Mouse (Mus musculus) midbrain, embryonic 15.5 days (tissue): ENCODE results near the gene Uxs1. TPM values are rescaled to one million over a fixed set of nuclear protein-coding genes. Genes with fewer than 3 reads are reported as not detected.

ENCODE experiments used
- ATAC-seq: fragments of 200-750 bp; cut with Nextera tagmentation; replicated peaks from 2 replicates; pipeline ENCODE4 v1.8.0; 2017; ENCODE audit warnings: moderate TSS enrichment
- H3K27ac ChIP-seq: fragments of 300-500 bp; sonication (generic); 2 replicates; pipeline ENCODE4 v1.5.1; 2015; ENCODE audit warnings: mild to moderate bottlenecking, inconsistent platforms
- H3K27me3 ChIP-seq: fragments of 300-500 bp; sonication (generic); replicated peaks from 2 replicates; pipeline ENCODE4 v1.6.1; 2015; ENCODE audit warnings: inconsistent platforms
- H3K36me3 ChIP-seq: fragments of 300-500 bp; sonication (generic); replicated peaks from 2 replicates; pipeline ENCODE4 v1.6.1; 2015; ENCODE audit warnings: inconsistent platforms
- H3K4me1 ChIP-seq: fragments of 300-500 bp; sonication (generic); 2 replicates; pipeline ENCODE4 v1.6.1; 2015; ENCODE audit warnings: inconsistent platforms
- H3K4me2 ChIP-seq: fragments of 300-500 bp; sonication (generic); 2 replicates; pipeline ENCODE4 v1.6.1; 2015; ENCODE audit warnings: inconsistent platforms, mild to moderate bottlenecking, moderate library complexity
- H3K4me3 ChIP-seq: fragments of 300-500 bp; sonication (generic); 2 replicates; pipeline ENCODE4 v1.5.1; 2015; ENCODE audit warnings: mild to moderate bottlenecking, inconsistent platforms
- H3K9ac ChIP-seq: fragments of 300-500 bp; sonication (generic); 2 replicates; pipeline ENCODE4 v1.6.1; 2015; ENCODE audit warnings: mild to moderate bottlenecking, inconsistent platforms
- H3K9me3 ChIP-seq: fragments of 300-500 bp; sonication (generic); 2 replicates; pipeline ENCODE4 v1.6.1; 2016; ENCODE audit warnings: inconsistent platforms
- WGBS: fragments of 180-500 bp; shearing (Covaris S2); methylation state at CpG from one replicate; pipeline ENCODE4 v1.1.7; 2015; ENCODE audit warnings: mixed read lengths; 5-methylcytosine and 5-hydroxymethylcytosine counted together
- polyA plus RNA-seq: library from polyadenylated mRNA; unstranded; fragments of >200 nt; fragmentation: Nextera tagmentation; extraction: Ambion mirVana; gene quantifications from 2 replicates; pipeline ENCODE4 v1.2.1, GENCODE M21; 2015

Uxs1 gene
- polyA plus RNA-seq, 1 experiment from 2014 or later = 16.4 TPM

- Histone ChIP-seq H3K4me3 (no peak overlapping the region), H3K4me1 (no peaks in the 10 kb centered on the region), H3K27me3 (no peaks in the 10 kb centered on the region), H3K27ac (no peak overlapping the region), H3K9me3 (no peaks in the 10 kb centered on the region), H3K4me2 (no peak overlapping the region), H3K9ac (no peak overlapping the region), H3K36me3 (no peaks in the 10 kb centered on the region)
- no peak for ATAC-seq
- WGBS = 88% methylated on average over 5 of the region's 5 CpGs
These were observed 40.9 kb downstream of the Uxs1 start for GRCm38 (mm10) chr1:43786711-43787110.

- no peak for ATAC-seq
- Histone ChIP-seq H3K4me2 (no peak overlapping the region), H3K4me3 (no peak overlapping the region), H3K36me3 (no peaks in the 10 kb centered on the region), H3K4me1 (no peaks in the 10 kb centered on the region), H3K27ac (no peak overlapping the region), H3K9me3 (no peaks in the 10 kb centered on the region), H3K9ac (no peak overlapping the region), H3K27me3 (no peaks in the 10 kb centered on the region)
- WGBS = 92% methylated on average over 5 of the region's 5 CpGs
These were observed 42.3 kb downstream of the Uxs1 start for GRCm38 (mm10) chr1:43785316-43785715.

- no peaks in the 10 kb centered on the region for H3K27me3 ChIP-seq
- ATAC-seq = no peak
These were observed 44.4 kb downstream of the Uxs1 start for GRCm38 (mm10) chr1:43783186-43783585.

GRCm38 (mm10) chr1:43782680-43783079, 44.9 kb downstream of the Uxs1 start:
- no peak overlapping the region for H3K4me2 ChIP-seq
- H3K9ac ChIP-seq = no peak overlapping the region
- peaks cover 7% of the 10 kb centered on the region; the same call in 1 of the 2 replicates for H3K36me3 ChIP-seq
- H3K27ac ChIP-seq = no peak overlapping the region
- no peak overlapping the region for H3K4me3 ChIP-seq
- no peak for ATAC-seq
- no peaks in the 10 kb centered on the region for H3K4me1 ChIP-seq
- H3K9me3 ChIP-seq = no peaks in the 10 kb centered on the region
- WGBS = 85% methylated on average over 3 of the region's 3 CpGs
- no peaks in the 10 kb centered on the region for H3K27me3 ChIP-seq

More at GRCm38 (mm10) chr1:43783186-43783585, 44.4 kb downstream of the Uxs1 start:
- no peak overlapping the region for H3K4me3 ChIP-seq
- no peaks in the 10 kb centered on the region for H3K4me1 ChIP-seq
- H3K4me2 ChIP-seq = no peak overlapping the region
- no peak overlapping the region for H3K27ac ChIP-seq
- H3K36me3 ChIP-seq = peaks cover 7% of the 10 kb centered on the region; the same call in 1 of the 2 replicates
- WGBS = 67% methylated on average over 3 of the region's 3 CpGs
- no peaks in the 10 kb centered on the region for H3K9me3 ChIP-seq
- no peak overlapping the region for H3K9ac ChIP-seq

- H3K9ac ChIP-seq = no peak overlapping the region
- no peak overlapping the region for H3K4me2 ChIP-seq
- H3K9me3 ChIP-seq = no peaks in the 10 kb centered on the region
- H3K4me1 ChIP-seq = no peaks in the 10 kb centered on the region
- peaks cover 7% of the 10 kb centered on the region for H3K36me3 ChIP-seq
- ATAC-seq = no peak
- no peak overlapping the region for H3K4me3 ChIP-seq
- no peak overlapping the region for H3K27ac ChIP-seq
- WGBS = 87% methylated on average over 3 of the region's 3 CpGs
- H3K27me3 ChIP-seq = no peaks in the 10 kb centered on the region
These were observed 45.9 kb downstream of the Uxs1 start for GRCm38 (mm10) chr1:43781672-43782071.

GRCm38 (mm10) chr1:43781195-43781594, 46.4 kb downstream of the Uxs1 start:
- Histone ChIP-seq H3K4me3 (no peak overlapping the region), H3K27me3 (no peaks in the 10 kb centered on the region), H3K4me2 (no peak overlapping the region), H3K9me3 (no peaks in the 10 kb centered on the region), H3K9ac (no peak overlapping the region), H3K4me1 (no peaks in the 10 kb centered on the region), H3K36me3 (peaks cover 7% of the 10 kb centered on the region), H3K27ac (no peak overlapping the region)
- WGBS = 92% methylated on average over 2 of the region's 2 CpGs
- ATAC-seq = no peak

- H3K4me2 ChIP-seq = no peak overlapping the region
- H3K9me3 ChIP-seq = no peaks in the 10 kb centered on the region
These were observed 51.5 kb downstream of the Uxs1 start for GRCm38 (mm10) chr1:43776106-43776505.

GRCm38 (mm10) chr1:43774126-43774525, 53.5 kb downstream of the Uxs1 start:
- Histone ChIP-seq H3K4me2 (no peak overlapping the region), H3K9ac (no peak overlapping the region), H3K9me3 (no peaks in the 10 kb centered on the region), H3K27ac (no peak overlapping the region), H3K4me3 (no peak overlapping the region), H3K36me3 (peaks cover 23% of the 10 kb centered on the region), H3K27me3 (no peaks in the 10 kb centered on the region), H3K4me1 (no peaks in the 10 kb centered on the region)
- no peak for ATAC-seq
- 90% methylated on average over 4 of the region's 4 CpGs for WGBS

More at GRCm38 (mm10) chr1:43776106-43776505, 51.5 kb downstream of the Uxs1 start:
- Histone ChIP-seq H3K27me3 (no peaks in the 10 kb centered on the region), H3K9ac (no peak overlapping the region), H3K4me3 (no peak overlapping the region), H3K27ac (no peak overlapping the region), H3K4me1 (no peaks in the 10 kb centered on the region), H3K36me3 (peaks cover 25% of the 10 kb centered on the region)
- no peak for ATAC-seq
- WGBS = 89% methylated on average over 3 of the region's 3 CpGs

- ATAC-seq = no peak
- 96% methylated on average over 3 of the region's 3 CpGs for WGBS
- Histone ChIP-seq H3K36me3 (peaks cover 18% of the 10 kb centered on the region; the same call in 1 of the 2 replicates), H3K4me2 (no peak overlapping the region), H3K27ac (no peak overlapping the region), H3K27me3 (no peaks in the 10 kb centered on the region), H3K4me1 (no peaks in the 10 kb centered on the region), H3K9me3 (no peaks in the 10 kb centered on the region), H3K9ac (no peak overlapping the region), H3K4me3 (no peak overlapping the region)
These were observed 54.9 kb downstream of the Uxs1 start for GRCm38 (mm10) chr1:43772694-43773093.

GRCm38 (mm10) chr1:43770032-43770431, 57.6 kb downstream of the Uxs1 start:
- Histone ChIP-seq H3K27me3 (no peaks in the 10 kb centered on the region), H3K36me3 (peaks cover 18% of the 10 kb centered on the region; the same call in 1 of the 2 replicates), H3K27ac (no peak overlapping the region), H3K4me2 (no peak overlapping the region), H3K9me3 (no peaks in the 10 kb centered on the region), H3K4me3 (no peak overlapping the region), H3K4me1 (no peaks in the 10 kb centered on the region), H3K9ac (no peak overlapping the region)
- 94% methylated on average over 3 of the region's 3 CpGs for WGBS
- peak; percentile 52; the same call in 1 of the 2 replicates for ATAC-seq

GRCm38 (mm10) chr1:43769348-43769747, 58.3 kb downstream of the Uxs1 start:
- ATAC-seq = no peak
- Histone ChIP-seq H3K27me3 (no peaks in the 10 kb centered on the region), H3K4me1 (no peaks in the 10 kb centered on the region), H3K9ac (no peak overlapping the region), H3K4me2 (no peak overlapping the region), H3K4me3 (no peak overlapping the region), H3K9me3 (no peaks in the 10 kb centered on the region), H3K36me3 (peaks cover 14% of the 10 kb centered on the region; the same call in 1 of the 2 replicates), H3K27ac (no peak overlapping the region)
- 69% methylated on average over 1 of the region's 1 CpGs for WGBS

GRCm38 (mm10) chr1:43768385-43768990, 59.1 kb downstream of the Uxs1 start:
- Histone ChIP-seq H3K27ac (no peak overlapping the region), H3K4me3 (no peak overlapping the region), H3K4me1 (no peaks in the 10 kb centered on the region), H3K36me3 (peaks cover 6% of the 10 kb centered on the region; the same call in 1 of the 2 replicates), H3K9ac (no peak overlapping the region), H3K4me2 (no peak overlapping the region), H3K27me3 (no peaks in the 10 kb centered on the region), H3K9me3 (no peaks in the 10 kb centered on the region)
- no peak for ATAC-seq
- 79% methylated on average over 4 of the region's 4 CpGs for WGBS

- no peaks in the 10 kb centered on the region; the same call in 1 of the 2 replicates for H3K36me3 ChIP-seq
- ATAC-seq = no peak
- H3K4me2 ChIP-seq = no peak overlapping the region
- H3K27ac ChIP-seq = no peak overlapping the region
- whole genome bisulfite sequencing = 98% methylated on average over 2 of the region's 2 CpGs
- no peaks in the 10 kb centered on the region for H3K4me1 ChIP-seq
- no peak overlapping the region for H3K4me3 ChIP-seq
- no peak overlapping the region for H3K9ac ChIP-seq
- no peaks in the 10 kb centered on the region for H3K27me3 ChIP-seq
- no peaks in the 10 kb centered on the region for H3K9me3 ChIP-seq
These were observed 61.3 kb downstream of the Uxs1 start for GRCm38 (mm10) chr1:43766328-43766727.
